Mouse (Mus musculus): ENCODE results near the gene Hist1h4a. TPM values are rescaled to one million over a fixed set of nuclear protein-coding genes. Genes with fewer than 3 reads are reported as not detected.
"Not testable (repeated sequence)": the region's sequence is repeated elsewhere in the genome, so short reads cannot be mapped to it uniquely, and the experiment has no call there.

Hist1h4a gene
- not detected in 2 replicates for polyA plus RNA-seq (2016; fragmentation: Nextera tagmentation; extraction: Ambion mirVana)

DNA sequence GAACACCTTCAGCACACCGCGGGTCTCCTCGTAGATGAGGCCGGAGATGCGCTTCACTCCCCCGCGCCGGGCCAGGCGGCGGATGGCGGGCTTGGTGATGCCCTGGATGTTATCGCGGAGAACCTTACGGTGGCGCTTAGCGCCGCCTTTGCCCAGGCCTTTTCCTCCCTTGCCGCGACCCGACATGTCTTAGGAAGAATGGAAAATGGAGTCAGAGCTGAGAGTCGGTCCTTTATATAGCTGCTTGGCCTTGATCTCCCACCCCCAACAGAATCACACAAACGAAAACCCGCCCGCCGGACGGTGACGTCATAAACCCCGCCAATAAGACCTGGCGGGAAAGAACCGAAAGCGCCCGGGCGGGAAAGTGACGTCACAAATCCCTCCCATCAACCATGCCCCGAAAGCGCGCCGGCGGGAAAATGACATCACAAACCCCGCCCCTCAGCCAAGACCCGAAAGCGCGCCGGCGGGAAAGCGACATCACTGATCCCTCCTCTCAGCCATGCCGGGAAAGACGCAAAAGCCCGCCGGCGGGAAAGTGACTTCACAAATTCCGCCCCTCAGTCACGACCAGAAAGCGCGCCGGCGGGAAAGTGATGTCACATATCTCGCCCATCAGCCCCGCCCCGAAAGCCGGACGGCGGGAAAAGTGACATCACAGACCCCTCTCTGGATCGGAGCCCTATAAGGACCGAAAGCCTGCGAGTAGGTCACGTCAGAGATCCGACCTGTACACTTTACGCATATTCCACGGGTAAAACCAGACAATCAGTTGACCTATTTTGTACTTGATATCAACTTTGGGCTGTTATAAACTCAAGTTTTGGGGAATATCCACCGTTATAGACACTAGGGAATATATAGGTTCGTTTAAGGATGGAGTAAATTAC, at the start of gene Hist1h4a:
Gene Hist1h4a (minus strand): TSS at position 259 of the 893 bp plus-strand sequence.
- Histone ChIP-seq H3K36me3 (no peaks in the 10 kb centered on the region), H3K27ac (peak within 1 kb of the TSS; percentile 94), H3K9me3 (no peaks in the 10 kb centered on the region), H3K4me1 (replicated peaks) (peaks cover 57% of the 10 kb centered on the region), H3K4me3 (peak within 1 kb of the TSS; percentile 66), H3K27me3 (ENCODE audit: insufficient read depth, poor library complexity, severe bottlenecking) (no peaks in the 10 kb centered on the region)
- peak; percentile 99 for DNase-seq (ENCODE audit: low spot score)
- under 1% methylated on average over 69 of the region's 72 CpGs for WGBS

DNA sequence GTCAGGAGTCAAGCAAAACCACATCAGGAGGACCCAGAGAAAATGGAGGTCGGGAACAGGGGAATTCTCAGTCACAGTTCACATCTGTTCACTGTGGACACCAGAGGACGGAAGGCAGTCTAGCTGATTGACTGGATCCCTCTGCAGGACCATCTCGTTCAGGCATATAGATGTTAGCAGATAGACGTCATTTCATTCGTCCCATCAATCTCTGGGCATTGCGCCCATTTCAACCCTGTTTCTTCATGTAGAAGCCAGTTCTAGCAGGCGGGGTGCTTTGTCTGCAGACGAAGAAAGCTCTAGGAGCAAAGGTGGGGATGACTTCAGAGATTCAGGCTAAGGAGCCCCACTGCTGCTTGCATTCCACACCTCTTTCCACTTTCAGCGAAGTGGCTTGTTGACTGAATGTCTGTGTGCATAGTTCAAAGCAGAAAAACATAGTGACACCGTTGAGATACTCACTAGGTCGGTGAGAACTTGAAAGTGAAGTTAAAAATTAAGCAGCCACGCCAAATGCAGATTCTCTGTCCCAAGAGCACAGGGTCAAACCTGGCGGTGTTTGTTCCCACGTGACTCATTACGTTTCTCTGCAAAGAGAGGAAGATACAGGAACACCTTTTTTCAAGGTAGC, 45.5 kb upstream of the Hist1h4a start, which contains the start of gene Slc17a2:
Gene Slc17a2 (plus strand): TSS at position 572 of the 631 bp plus-strand sequence.
- Histone ChIP-seq H3K9me3 (no peaks in the 10 kb centered on the region), H3K4me3 (no peak within 1 kb of the TSS), H3K27ac (no peak within 1 kb of the TSS), H3K4me1 (replicated peaks) (no peaks in the 10 kb centered on the region), H3K27me3 (ENCODE audit: insufficient read depth, poor library complexity, severe bottlenecking) (no peaks in the 10 kb centered on the region), H3K36me3 (no peaks in the 10 kb centered on the region)
- 88% methylated on average over 15 of the region's 15 CpGs for WGBS
- DNase-seq (ENCODE audit: low spot score) = no peak

DNA sequence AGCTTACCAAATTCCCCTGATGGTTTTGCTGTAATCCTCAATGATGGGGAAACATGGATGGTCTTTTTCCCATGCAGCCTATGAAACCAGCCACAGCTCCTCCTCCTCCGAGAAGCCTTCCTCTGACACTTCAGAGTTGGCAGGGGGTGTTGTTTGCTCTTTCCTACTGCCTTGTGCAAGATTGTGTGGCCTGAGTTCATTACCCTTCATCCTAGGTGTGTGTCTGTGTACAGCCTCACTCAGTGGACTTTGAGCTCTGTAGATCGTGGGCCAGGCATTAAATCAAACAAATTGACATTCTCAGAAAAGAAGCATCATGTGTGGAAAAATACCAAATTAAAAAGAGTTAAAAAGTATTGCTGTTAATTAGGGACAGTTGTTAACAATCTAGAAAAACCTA, 43.5 kb upstream of the Hist1h4a start:
- H3K27ac ChIP-seq = no peak overlapping the region
- no peaks in the 10 kb centered on the region for H3K9me3 ChIP-seq
- no peaks in the 10 kb centered on the region for H3K36me3 ChIP-seq
- no peaks in the 10 kb centered on the region for H3K4me1 ChIP-seq (replicated peaks)
- WGBS = 84% methylated on average over 2 of the region's 2 CpGs
- DNase-seq (ENCODE audit: low spot score) = no peak
- H3K4me3 ChIP-seq = no peak overlapping the region
- H3K27me3 ChIP-seq (ENCODE audit: insufficient read depth, poor library complexity, severe bottlenecking) = no peaks in the 10 kb centered on the region

DNA sequence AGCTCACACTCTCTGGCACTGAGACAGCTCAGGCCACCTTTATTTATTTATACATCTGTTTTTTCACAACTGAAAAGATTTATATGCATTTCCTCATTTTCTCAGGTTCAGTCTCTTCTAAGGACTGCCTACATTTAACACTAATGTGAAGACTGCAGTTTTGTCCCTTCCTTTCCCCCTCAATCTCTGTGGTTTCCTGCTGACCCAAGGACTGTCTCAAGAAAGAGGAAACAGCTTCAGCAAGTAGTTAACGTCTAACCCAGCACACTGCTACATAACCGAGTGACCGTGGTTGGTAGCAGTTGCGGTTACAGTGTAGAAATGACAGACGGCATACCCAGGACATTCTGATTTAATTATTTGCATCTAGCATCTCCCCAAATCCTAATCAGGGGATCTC, 38.4 kb upstream of the Hist1h4a start:
- Histone ChIP-seq H3K4me1 (replicated peaks) (no peaks in the 10 kb centered on the region), H3K4me3 (no peak overlapping the region), H3K9me3 (no peaks in the 10 kb centered on the region), H3K36me3 (no peaks in the 10 kb centered on the region), H3K27ac (no peak overlapping the region), H3K27me3 (ENCODE audit: insufficient read depth, poor library complexity, severe bottlenecking) (no peaks in the 10 kb centered on the region)
- no peak for DNase-seq (ENCODE audit: low spot score)
- 74% methylated on average over 5 of the region's 5 CpGs for WGBS

DNA sequence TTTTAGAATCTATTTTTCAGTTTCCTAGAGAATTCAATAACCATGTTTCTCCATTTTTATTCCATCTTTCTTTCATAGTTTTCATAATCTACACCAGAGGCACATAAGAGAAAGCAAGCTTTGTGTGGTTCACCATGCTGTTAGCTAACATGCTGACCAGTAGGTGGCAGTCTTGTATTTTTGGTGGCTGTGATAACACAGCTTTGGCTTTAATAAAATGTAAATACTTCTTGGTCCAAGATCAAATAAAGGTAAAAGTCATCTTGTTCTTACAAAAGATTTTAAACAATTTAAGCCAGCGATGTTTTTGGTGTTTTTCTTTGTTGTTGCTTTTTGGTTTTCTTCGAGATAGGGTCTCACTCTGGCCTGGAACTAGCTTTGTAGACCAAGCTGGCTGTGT, 31.5 kb upstream of the Hist1h4a start:
- Histone ChIP-seq H3K36me3 (no peaks in the 10 kb centered on the region), H3K27me3 (ENCODE audit: insufficient read depth, poor library complexity, severe bottlenecking) (no peaks in the 10 kb centered on the region), H3K9me3 (no peaks in the 10 kb centered on the region), H3K4me3 (no peak overlapping the region), H3K4me1 (replicated peaks) (no peaks in the 10 kb centered on the region), H3K27ac (no peak overlapping the region)
- 43% methylated on average over 2 of the region's 2 CpGs for WGBS
- no peak for DNase-seq (ENCODE audit: low spot score)

DNA sequence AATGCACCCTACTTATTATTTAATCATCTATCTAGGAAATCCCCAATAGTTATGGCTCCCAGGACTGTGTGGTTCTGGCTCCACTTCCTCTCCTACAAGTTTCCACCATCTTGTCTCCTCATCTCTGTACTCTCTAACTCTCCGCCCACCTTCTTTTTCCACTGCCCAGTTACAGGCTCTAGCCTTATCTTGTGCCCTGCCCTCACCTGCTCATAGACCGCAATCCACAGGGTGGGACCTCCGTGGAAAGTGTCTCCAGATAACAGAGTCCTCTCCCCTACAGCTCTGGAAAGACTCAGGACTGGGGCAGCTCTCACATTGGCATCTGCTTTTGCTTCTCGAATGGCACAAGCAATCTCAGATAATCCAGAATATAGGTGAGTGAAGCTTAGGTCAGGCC, 18.0 kb upstream of the Hist1h4a start:
- 85% methylated on average over 4 of the region's 4 CpGs for WGBS

DNA sequence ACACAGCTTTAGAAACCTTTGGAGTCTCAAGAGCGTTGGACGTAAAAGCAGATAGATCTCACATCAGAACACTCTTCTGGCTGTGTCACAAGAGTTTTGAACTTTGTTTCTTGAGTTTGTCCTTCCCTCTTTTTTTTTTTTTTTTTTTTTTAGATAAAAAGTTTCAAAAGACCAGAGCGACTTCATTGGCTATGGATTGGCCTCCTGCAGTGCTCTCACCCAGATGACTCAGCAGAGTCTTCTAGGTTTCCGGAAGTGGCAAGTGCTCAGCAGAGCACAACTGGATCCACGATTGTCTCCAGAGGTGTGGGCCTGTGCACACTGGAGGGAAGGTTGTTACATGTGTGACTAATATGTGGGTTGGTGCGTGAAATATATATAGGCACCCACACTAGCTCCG, 17.3 kb upstream of the Hist1h4a start:
- WGBS = 93% methylated on average over 7 of the region's 7 CpGs

More for the DNA sequence above, 18.0 kb upstream of the Hist1h4a start:
- no peaks in the 10 kb centered on the region for H3K27me3 ChIP-seq (ENCODE audit: insufficient read depth, poor library complexity, severe bottlenecking)
- H3K4me1 ChIP-seq (replicated peaks) = no peaks in the 10 kb centered on the region
- DNase-seq (ENCODE audit: low spot score) = no peak
- no peaks in the 10 kb centered on the region for H3K36me3 ChIP-seq
- no peaks in the 10 kb centered on the region for H3K9me3 ChIP-seq
- H3K27ac ChIP-seq = no peak overlapping the region
- no peak overlapping the region for H3K4me3 ChIP-seq

DNA sequence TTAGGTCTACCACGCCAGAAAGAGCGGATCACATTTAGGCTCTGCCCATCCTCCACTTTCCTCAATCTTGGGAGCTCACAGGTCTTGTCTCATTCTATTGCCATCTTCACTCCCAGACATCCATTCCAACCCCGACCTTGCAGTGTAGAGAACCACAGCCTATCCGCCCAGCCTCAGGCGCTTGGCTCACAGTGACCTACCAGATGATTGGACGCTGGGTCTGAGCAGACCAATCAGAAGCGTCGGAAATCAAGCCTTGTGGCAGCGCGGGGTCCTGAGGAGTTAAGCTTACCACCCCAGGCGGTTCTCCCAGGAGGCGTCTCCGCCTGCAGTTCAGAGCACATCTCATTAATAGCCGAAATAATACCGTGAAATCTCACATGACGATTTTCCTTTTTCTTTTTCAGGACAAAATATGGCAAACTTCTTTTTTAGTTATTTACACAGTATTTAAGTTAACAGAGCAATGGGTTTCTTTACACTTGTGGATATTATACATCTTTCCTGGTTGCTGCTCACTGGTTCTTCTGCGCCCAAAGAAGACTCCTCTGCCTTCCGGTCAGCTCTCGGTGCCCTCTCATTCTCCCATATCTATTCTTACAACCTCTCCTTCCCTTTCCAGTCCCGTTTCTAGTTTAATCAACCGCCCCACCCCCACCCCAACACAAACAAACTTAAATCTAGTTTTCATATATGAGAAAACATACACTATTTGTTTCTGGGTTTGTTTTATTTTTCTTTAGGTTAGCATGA, 11.7 kb upstream of the Hist1h4a start:
- 24% methylated on average over 21 of the region's 21 CpGs for WGBS
- Histone ChIP-seq H3K27ac (peak overlapping the region; percentile 53), H3K27me3 (ENCODE audit: insufficient read depth, poor library complexity, severe bottlenecking) (no peaks in the 10 kb centered on the region), H3K4me1 (replicated peaks) (peaks cover 19% of the 10 kb centered on the region), H3K9me3 (no peaks in the 10 kb centered on the region), H3K36me3 (no peaks in the 10 kb centered on the region), H3K4me3 (peak overlapping the region; percentile 28)
- DNase-seq (ENCODE audit: low spot score) = peak; percentile 71

More for the DNA sequence above, 17.3 kb upstream of the Hist1h4a start:
- Histone ChIP-seq H3K27me3 (ENCODE audit: insufficient read depth, poor library complexity, severe bottlenecking) (no peaks in the 10 kb centered on the region), H3K4me3 (no peak overlapping the region), H3K9me3 (no peaks in the 10 kb centered on the region), H3K27ac (no peak overlapping the region), H3K36me3 (no peaks in the 10 kb centered on the region), H3K4me1 (replicated peaks) (0 out of 2 replicates have a peak, but pooled peaks cover 2% of the 10 kb centered on the region)
- no peak for DNase-seq (ENCODE audit: low spot score)

DNA sequence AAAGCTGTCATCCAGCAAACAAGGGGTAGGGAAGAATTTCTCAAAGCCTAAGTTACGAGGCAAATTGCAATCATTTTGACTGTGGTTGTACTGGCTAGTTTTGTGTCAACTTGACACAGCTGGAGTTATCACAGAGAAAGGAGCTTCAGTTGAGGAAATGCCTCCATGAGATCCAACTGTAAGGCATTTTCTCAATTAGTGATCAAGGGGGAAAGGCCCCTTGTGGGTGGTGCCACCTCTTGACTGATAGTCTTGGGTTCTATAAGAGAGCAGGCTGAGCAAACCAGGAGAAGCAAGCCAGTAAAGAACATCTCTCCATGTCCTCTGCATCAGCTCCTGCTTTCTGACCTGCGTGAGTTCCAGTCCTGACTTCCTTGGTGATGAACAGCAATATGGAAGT, 8.6 kb upstream of the Hist1h4a start, which contains the start of gene Trim38:
Gene Trim38 (plus strand): TSS at position 301 of the 400 bp plus-strand sequence.
- H3K27ac ChIP-seq = not testable (repeated sequence)
- WGBS = 92% methylated on average over 2 of the region's 2 CpGs

DNA sequence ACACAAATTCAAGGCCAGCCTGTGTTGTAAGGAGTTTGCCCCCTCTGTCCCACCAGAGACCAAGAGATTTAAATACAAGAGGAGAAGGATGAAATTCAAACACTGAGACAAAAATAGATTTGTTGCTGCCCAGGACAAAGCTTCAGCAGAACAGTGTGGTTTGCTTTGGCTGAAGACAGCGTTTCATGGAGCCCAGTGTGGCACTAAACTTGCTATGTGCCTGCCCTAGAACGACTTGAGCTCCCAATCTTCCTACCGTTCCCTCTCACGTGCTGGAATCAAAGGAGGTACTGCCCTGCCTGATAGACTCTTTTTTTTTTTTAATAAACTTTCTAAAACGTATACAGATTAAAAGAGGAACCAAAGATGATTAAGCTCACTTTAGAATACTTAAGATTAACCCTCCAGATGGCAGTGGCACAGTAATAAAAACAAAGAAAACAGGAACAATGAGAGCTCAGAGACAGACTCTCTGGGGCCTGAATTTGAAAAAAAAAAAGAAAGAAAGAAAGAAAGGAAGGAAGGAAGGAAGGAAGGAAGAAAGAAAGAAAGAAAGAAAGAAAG, 7.9 kb upstream of the Hist1h4a start:
- Histone ChIP-seq H3K27me3 (ENCODE audit: insufficient read depth, poor library complexity, severe bottlenecking) (no peaks in the 10 kb centered on the region), H3K4me1 (replicated peaks) (peaks cover 30% of the 10 kb centered on the region), H3K9me3 (no peaks in the 10 kb centered on the region), H3K36me3 (no peaks in the 10 kb centered on the region), H3K27ac (no peak overlapping the region), H3K4me3 (no peak overlapping the region)
- WGBS = 61% methylated on average over 5 of the region's 5 CpGs
- DNase-seq (ENCODE audit: low spot score) = no peak

More for the DNA sequence above, 8.6 kb upstream of the Hist1h4a start, which contains the start of gene Trim38:
- H3K4me3 ChIP-seq; H3K9me3 ChIP-seq; H3K27me3 ChIP-seq (ENCODE audit: insufficient read depth, poor library complexity, severe bottlenecking); DNase-seq (ENCODE audit: low spot score); H3K36me3 ChIP-seq: not testable (repeated sequence)
- peaks cover 23% of the 10 kb centered on the region for H3K4me1 ChIP-seq (replicated peaks)

DNA sequence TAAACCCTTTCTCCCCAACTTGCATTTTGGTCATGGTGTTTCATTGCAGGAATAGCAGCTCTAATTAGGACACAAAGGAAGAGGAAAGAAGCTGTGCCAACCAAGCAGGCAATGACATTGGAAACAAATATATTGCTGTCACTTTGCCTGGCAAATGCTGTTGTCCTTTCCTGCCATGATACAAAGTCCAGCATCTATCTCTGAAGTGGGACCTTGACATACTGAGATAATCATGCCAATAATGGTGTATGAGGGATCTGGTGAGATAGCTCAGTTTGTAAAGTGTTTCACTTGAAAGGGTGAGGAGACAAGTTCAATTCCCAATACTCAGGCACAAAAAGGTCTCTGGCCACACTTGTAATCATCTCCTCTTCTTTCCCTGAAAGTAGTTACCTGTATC, 5.7 kb upstream of the Hist1h4a start:
- DNase-seq (ENCODE audit: low spot score) = no peak
- no peak overlapping the region for H3K27ac ChIP-seq
- no peaks in the 10 kb centered on the region for H3K36me3 ChIP-seq
- no peaks in the 10 kb centered on the region for H3K9me3 ChIP-seq
- no peaks in the 10 kb centered on the region for H3K27me3 ChIP-seq (ENCODE audit: insufficient read depth, poor library complexity, severe bottlenecking)
- no peak overlapping the region for H3K4me3 ChIP-seq
- peaks cover 29% of the 10 kb centered on the region for H3K4me1 ChIP-seq (replicated peaks)

DNA sequence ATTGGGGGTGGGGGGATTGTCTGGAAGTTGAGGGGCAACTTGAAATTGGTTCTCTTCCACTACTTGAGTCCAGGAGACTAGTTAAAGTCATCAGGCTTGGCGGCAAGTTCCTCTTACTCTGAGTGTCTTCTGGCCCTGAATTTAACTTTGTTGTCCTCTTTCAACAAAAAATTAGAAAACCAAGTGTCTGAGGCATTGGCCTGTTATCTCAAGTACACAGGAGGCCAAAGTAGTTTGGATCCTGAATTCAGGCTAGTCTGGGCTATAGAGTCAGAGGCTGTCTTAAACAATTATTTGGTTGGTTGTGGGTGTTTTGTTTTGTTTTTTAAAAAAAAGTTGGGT, 4.1 kb upstream of the Hist1h4a start:
- Histone ChIP-seq H3K27ac (0 out of 2 replicates have a peak overlapping the region, but pooled peaks have one; percentile 94), H3K36me3 (no peaks in the 10 kb centered on the region), H3K4me3 (peak overlapping the region; percentile 66; the same call in 1 of the 2 replicates), H3K27me3 (ENCODE audit: insufficient read depth, poor library complexity, severe bottlenecking) (no peaks in the 10 kb centered on the region), H3K9me3 (no peaks in the 10 kb centered on the region), H3K4me1 (replicated peaks) (peaks cover 35% of the 10 kb centered on the region)
- WGBS = 71% methylated on average over 1 of the region's 1 CpGs
- DNase-seq (ENCODE audit: low spot score) = no peak
